Mouse (Mus musculus) C2C12 (cell line): ENCODE measurements around the gene Hs3st6.

Experiments
- CEBPB ChIP-seq: IDR thresholded peaks from one replicate; pipeline ENCODE4 v1.6.1; 2011; ENCODE audit warnings: low read depth, mild to moderate bottlenecking, control low read depth, moderate library complexity
- CTCF ChIP-seq: IDR thresholded peaks from one replicate; pipeline ENCODE4 v1.5.1; 2011; ENCODE audit not compliant: control insufficient read depth, insufficient read depth, insufficient read length
- MAX ChIP-seq: IDR thresholded peaks from one replicate; pipeline ENCODE4 v1.6.1; 2011; ENCODE audit warnings: mild to moderate bottlenecking, control low read depth
- MYOG ChIP-seq: IDR thresholded peaks from one replicate; pipeline ENCODE4 v1.6.1; 2011; ENCODE audit not compliant: control insufficient read depth, insufficient read length; ENCODE audit errors: extremely low read depth

DNA sequence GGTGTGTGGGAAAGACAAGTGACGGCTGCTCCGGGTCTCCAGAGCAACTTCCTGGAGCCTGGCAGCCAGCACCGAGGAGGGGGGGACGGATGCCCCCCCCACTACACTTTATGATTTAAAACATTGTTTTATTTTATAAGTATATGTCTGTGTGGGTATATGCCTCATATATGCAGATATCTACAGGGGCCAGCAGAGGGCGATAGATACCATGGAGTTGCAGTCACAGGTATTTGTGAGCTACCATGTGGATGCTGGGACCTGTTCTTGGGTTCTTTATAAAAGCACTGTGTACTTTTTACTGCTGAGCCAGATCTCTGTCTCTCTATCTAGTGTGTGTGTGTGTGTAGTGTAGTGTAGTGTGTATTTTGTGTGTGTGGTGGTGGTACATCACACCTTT is 20.5 kb downstream of the Hs3st6 start:
- no peak for TF ChIP-seq CEBPB
- TF ChIP-seq MAX: no peak
- no peak for TF ChIP-seq CTCF
- TF ChIP-seq MYOG: no peak
